ENCODE assay signal across 13 mouse cellular contexts in the genomic region with DNA sequence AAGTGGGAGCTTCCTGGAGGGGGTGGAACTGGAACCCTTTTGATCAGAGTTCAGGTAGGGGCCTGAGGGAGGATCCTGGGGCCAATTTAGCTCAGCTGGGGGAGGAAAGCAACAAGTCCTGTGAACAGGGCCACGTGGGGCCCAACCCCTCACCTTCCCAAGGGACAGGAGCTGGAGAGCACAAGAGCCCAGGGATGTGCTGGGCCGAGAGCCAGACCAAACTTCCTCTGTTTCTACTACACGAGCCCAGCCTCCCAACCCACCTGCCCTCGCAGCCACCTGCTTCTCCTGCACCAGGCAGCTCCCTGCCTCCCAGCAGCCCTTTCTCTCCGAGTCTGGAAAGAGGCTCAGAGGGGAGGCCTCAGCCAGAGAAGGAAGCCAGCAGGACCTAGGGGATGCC. TPM values are rescaled to one million over a fixed set of nuclear protein-coding genes. Genes with fewer than 3 reads are reported as not detected.
DNase-seq lines count a peak whose midpoint lies in the region; ATAC-seq and TF ChIP-seq lines count a peak whose summit lies in the region.
"Had no signal": no experiment of that assay in that cellular context is flagged by ENCODE, and none has a peak within 500 bp of the region (broad histone marks: within the 10 kb centered on the region; RNA-seq: fewer than 3 reads in every experiment).

No protein-coding gene starts in this region.

- H3K4me3 ChIP-seq in kidney, embryonic 15.5 days (replicated peaks) = no peak overlapping the region
- peak overlapping the region; percentile 20; the same call in 1 of the 2 replicates for H3K4me3 ChIP-seq in E14TG2a.4 (replicated peaks; ENCODE audit: low read length)
- H3K4me3 ChIP-seq: liver, embryonic 15.5 days; midbrain, embryonic 15.5 days had no signal

- intact Hi-C loops in heart, postnatal 14 days (cut with DNase I) = loop anchor here (5.0 kb wide), 2 partner anchors 34 to 69 kb away; partner anchors contain the start of genes Aip and Rps6kb2

- no peak for ATAC-seq in kidney, embryonic 15.5 days (replicated peaks; ENCODE audit: low FRiP score)
- no peak for ATAC-seq in inflammation-experienced regulatory T-cells, adult 6 months
- ATAC-seq: midbrain, embryonic 15.5 days had no signal

- WGBS in kidney, embryonic 15.5 days = 6% methylated on average over 5 of the region's 5 CpGs

- peak; percentile 57 for DNase-seq in adrenal gland, postnatal 14 days
- no peak for DNase-seq in adrenal gland, adult 18-20 months (ENCODE audit: low spot score in 2 of 2)
- no peak for DNase-seq in kidney, adult 9 months
- DNase-seq in heart, postnatal 14 days = peak; percentile 37 to 43
- no peak for DNase-seq in ovary, postnatal 10 days (ENCODE audit: low spot score)
- DNase-seq: B cell, adult 2 months; cerebellum, adult 11 months had no signal

- peaks cover 70% of the 10 kb centered on the region for H3K36me3 ChIP-seq in kidney, embryonic 15.5 days
- H3K36me3 ChIP-seq in E14TG2a.4 (ENCODE audit: insufficient read depth, low read length) = peaks cover 81% of the 10 kb centered on the region

- H3K4me2 ChIP-seq in kidney, embryonic 15.5 days = no peak overlapping the region
- H3K4me2 ChIP-seq: liver, embryonic 15.5 days; midbrain, embryonic 15.5 days had no signal

- H3K9me3 ChIP-seq in kidney, embryonic 15.5 days (replicated peaks) = no peaks in the 10 kb centered on the region
- H3K9me3 ChIP-seq in E14TG2a.4 (ENCODE audit: low read length) = no peaks in the 10 kb centered on the region
- H3K9me3 ChIP-seq: liver, embryonic 15.5 days; midbrain, embryonic 15.5 days had no signal

- no peak for TF ChIP-seq CTCF in E14TG2a.4 (conservative IDR thresholded peaks at IDR 0.05; ENCODE audit: low read length)

- peaks cover 67% of the 10 kb centered on the region for H3K4me1 ChIP-seq in kidney, embryonic 15.5 days
- peaks cover 85% of the 10 kb centered on the region for H3K4me1 ChIP-seq in E14TG2a.4 (replicated peaks; ENCODE audit: low read depth, low read length)

- no peaks in the 10 kb centered on the region for H3K27me3 ChIP-seq in kidney, embryonic 15.5 days
- H3K27me3 ChIP-seq in E14TG2a.4 (ENCODE audit: insufficient read depth, low read length) = no peaks in the 10 kb centered on the region
- H3K27me3 ChIP-seq: liver, embryonic 15.5 days; midbrain, embryonic 15.5 days had no signal

- H3K27ac ChIP-seq in kidney, embryonic 15.5 days = peak overlapping the region; percentile 45

- H3K9ac ChIP-seq in kidney, embryonic 15.5 days = no peak overlapping the region
- H3K9ac ChIP-seq: liver, embryonic 15.5 days; midbrain, embryonic 15.5 days had no signal

RNA-seq across cellular contexts. Expression of gene Ppp1ca, which starts 4.7 kb away (rescaled TPM):
- total RNA-seq in adrenal gland, postnatal 14 days (2021) = 369 and 402 TPM in 2 replicates
- 100 to 1,000 TPM; 353 to 384 TPM for total RNA-seq in adrenal gland, adult 18-20 months (2021)
- polyA plus RNA-seq in kidney, embryonic 15.5 days (2015; fragmentation: Nextera tagmentation; extraction: Ambion mirVana) = 953 and 971 TPM in 2 replicates
- 100 to 1,000 TPM; 368 to 404 TPM for total RNA-seq in heart, postnatal 14 days (2021)
- 1,000 to 10,000 TPM in 1 of 3 experiments, 100 to 1,000 TPM in 2; 808 to 1,210 (median 823) TPM for polyA plus RNA-seq in inflammation-experienced regulatory T-cells, adult 6 months (2017; shearing (Covaris generic))

RNA-seq across cellular contexts. Expression of gene Rad9a, which starts 4.9 kb away (rescaled TPM):
- total RNA-seq in adrenal gland, postnatal 14 days (2021) = 8.2 and 10.7 TPM in 2 replicates
- 1 to 10 TPM; 7.5 to 9.0 TPM for total RNA-seq in adrenal gland, adult 18-20 months (2021)
- 37.2 and 38.2 TPM in 2 replicates for polyA plus RNA-seq in kidney, embryonic 15.5 days (2015; fragmentation: Nextera tagmentation; extraction: Ambion mirVana)
- total RNA-seq in heart, postnatal 14 days (2021) = 1 to 10 TPM; 4.7 to 5.0 TPM
- polyA plus RNA-seq in inflammation-experienced regulatory T-cells, adult 6 months (2017; shearing (Covaris generic)) = 10 to 100 TPM; 43.6 to 63.0 (median 59.1) TPM

RNA-seq across cellular contexts. Expression of gene Tbc1d10c, which starts 5.5 kb away (rescaled TPM):
- 1.9 and 15.1 TPM in 2 replicates for total RNA-seq in adrenal gland, postnatal 14 days (2021)
- total RNA-seq in adrenal gland, adult 18-20 months (2021) = 1 to 10 TPM; 1.1 to 1.6 TPM
- 2.4 and 3.0 TPM in 2 replicates for polyA plus RNA-seq in kidney, embryonic 15.5 days (2015; fragmentation: Nextera tagmentation; extraction: Ambion mirVana)
- 1 to 10 TPM; 4.0 to 7.5 TPM for total RNA-seq in heart, postnatal 14 days (2021)
- 100 to 1,000 TPM; 608 to 658 (median 621) TPM for polyA plus RNA-seq in inflammation-experienced regulatory T-cells, adult 6 months (2017; shearing (Covaris generic))

RNA-seq across cellular contexts. Expression of gene Clcf1, which starts 17.5 kb away (rescaled TPM):
- 10.8 and 16.3 TPM in 2 replicates for total RNA-seq in adrenal gland, postnatal 14 days (2021)
- 10 to 100 TPM in 1 of 2 experiments, 1 to 10 TPM in 1; 7.9 to 11.1 TPM for total RNA-seq in adrenal gland, adult 18-20 months (2021)
- polyA plus RNA-seq in kidney, embryonic 15.5 days (2015; fragmentation: Nextera tagmentation; extraction: Ambion mirVana) = 5.1 and 6.8 TPM in 2 replicates
- 1 to 10 TPM; 1.6 to 2.0 TPM for total RNA-seq in heart, postnatal 14 days (2021)
- polyA plus RNA-seq in inflammation-experienced regulatory T-cells, adult 6 months (2017; shearing (Covaris generic)) = 10 to 100 TPM; 13.4 to 51.6 (median 33.9) TPM

RNA-seq across cellular contexts. Expression of gene AC109138.7, which starts 17.6 kb away (rescaled TPM):
- total RNA-seq in adrenal gland, postnatal 14 days (2021) = not detected in 2 replicates
- not detected for total RNA-seq in adrenal gland, adult 18-20 months (2021)
- not detected in 2 replicates for polyA plus RNA-seq in kidney, embryonic 15.5 days (2015; fragmentation: Nextera tagmentation; extraction: Ambion mirVana)
- not detected for total RNA-seq in heart, postnatal 14 days (2021)
- polyA plus RNA-seq in inflammation-experienced regulatory T-cells, adult 6 months (2017; shearing (Covaris generic)) = not detected
- total RNA-seq: layer of hippocampus, adult 18-20 months had no signal
- polyA plus RNA-seq: liver, embryonic 15.5 days; midbrain, embryonic 15.5 days had no signal

Comparison
In these comparisons a context has a peak if more than half of its experiments do, and no peak if none do; other contexts are left out.
1. DNase-seq: peak in adrenal gland, postnatal 14 days (single experiment) and heart, postnatal 14 days (2 of 2); none in adrenal gland, adult 18-20 months (0 of 2), kidney, adult 9 months (single experiment) and ovary, postnatal 10 days (single experiment).